Mouse (Mus musculus): ENCODE measurements at regions not wholly inside any gene's neighbourhood (a gene's known extent, or its start where the extent isn't known, plus 50 kb on each side); places are given as distances from the start of the nearest gene placed in this dataset.
"Not testable (repeated sequence)": the region's sequence is repeated elsewhere in the genome, so short reads cannot be mapped to it uniquely, and the experiment has no call there.

DNA sequence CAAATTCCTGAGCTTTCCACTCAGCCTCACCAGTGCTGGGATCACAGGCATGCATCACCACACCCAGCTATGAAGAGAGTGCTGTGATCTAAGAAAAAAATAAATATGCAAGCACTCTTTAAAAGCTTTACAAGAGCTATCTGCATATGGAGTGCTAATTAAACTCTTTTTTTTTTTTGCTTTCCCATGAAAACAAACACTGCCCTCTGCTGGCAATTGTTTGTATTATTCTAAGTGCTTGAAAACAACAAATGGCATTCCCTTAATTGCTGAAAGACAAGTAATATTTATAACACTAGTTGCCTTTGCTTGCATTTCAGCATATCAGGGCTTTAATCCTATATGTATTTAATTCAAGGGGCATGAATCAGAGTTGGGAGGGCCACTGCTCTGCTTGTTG lies 91.8 kb downstream of the 5730507C01Rik start:
- not testable (repeated sequence) for ATAC-seq (replicated peaks; ENCODE audit: poor library complexity)

DNA sequence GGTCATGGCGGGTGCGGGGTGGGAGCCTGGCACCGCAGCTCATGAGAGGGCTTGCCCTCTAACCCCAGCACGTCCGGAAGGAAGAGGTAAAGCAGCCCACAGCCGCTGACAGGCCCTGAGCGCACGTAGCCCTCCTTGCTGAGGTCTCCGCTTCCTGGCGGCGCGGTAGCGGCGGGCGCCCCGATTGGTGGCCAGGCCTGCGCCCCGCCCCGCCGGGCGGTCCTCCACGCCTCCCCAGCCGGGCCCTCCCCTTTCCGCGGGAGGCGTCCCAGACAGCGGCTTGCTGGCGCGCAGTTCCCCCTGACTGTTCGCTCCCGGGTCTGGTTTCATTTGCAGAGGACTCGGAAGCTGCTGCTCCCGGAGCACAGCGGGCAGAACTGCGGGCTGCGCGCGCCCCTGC lies 95.5 kb downstream of the 5730507C01Rik start:
- peak; percentile 99 for ATAC-seq (replicated peaks; ENCODE audit: poor library complexity)

DNA sequence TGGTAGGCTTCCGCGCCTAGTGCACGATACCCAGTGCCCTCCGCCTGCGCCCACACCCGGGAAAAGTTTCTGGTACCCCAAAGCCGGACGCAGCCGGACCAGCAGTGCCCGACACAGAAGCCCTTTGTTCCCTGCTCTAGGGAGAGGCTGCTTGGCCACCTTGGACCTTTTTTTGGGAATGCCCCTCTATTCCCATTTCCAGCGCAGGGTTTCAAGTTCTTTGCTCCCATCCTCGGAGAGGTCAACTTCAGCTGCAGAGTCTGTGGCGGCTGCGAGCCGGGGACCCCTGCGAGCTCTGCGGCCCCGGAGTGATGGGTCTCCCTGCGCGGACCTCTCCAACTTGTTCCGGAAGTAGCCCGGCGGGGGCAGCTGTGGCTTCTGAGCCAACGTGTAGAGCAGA lies 96.3 kb downstream of the 5730507C01Rik start:
- ATAC-seq (replicated peaks; ENCODE audit: poor library complexity), result not testable (repeated sequence)

Measured in megakaryocyte progenitor cell, adult 5-6 weeks (primary cell).